Mouse (Mus musculus): ENCODE measurements around the gene Ran. TPM values are rescaled to one million over a fixed set of nuclear protein-coding genes. Genes with fewer than 3 reads are reported as not detected.

Ran gene
- polyA plus RNA-seq, 1 experiment from 2014 or later, result 694 TPM

- no peak for ATAC-seq
- Histone ChIP-seq H3K4me1 (0 out of 2 replicates have a peak, but pooled peaks cover 6% of the 10 kb centered on the region), H3K4me3 (no peak overlapping the region), H3K9me3 (replicated peaks) (no peaks in the 10 kb centered on the region), H3K36me3 (no peaks in the 10 kb centered on the region), H3K4me2 (no peak overlapping the region), H3K9ac (no peak overlapping the region), H3K27me3 (replicated peaks) (peaks cover 30% of the 10 kb centered on the region), H3K27ac (no peak overlapping the region)
- WGBS (ENCODE audit: insufficient replicate concordance), result 74% methylated on average over 8 of the region's 8 CpGs
Measured at GRCm38 (mm10) chr5:129066541-129067230, 46.8 kb downstream of the Ran start.

GRCm38 (mm10) chr5:129067231-129067834, 47.5 kb downstream of the Ran start:
- no peak overlapping the region for H3K4me3 ChIP-seq
- H3K9ac ChIP-seq, result no peak overlapping the region
- no peaks in the 10 kb centered on the region for H3K9me3 ChIP-seq (replicated peaks)
- H3K36me3 ChIP-seq, result no peaks in the 10 kb centered on the region
- H3K4me2 ChIP-seq, result no peak overlapping the region
- H3K4me1 ChIP-seq, result 0 out of 2 replicates have a peak, but pooled peaks cover 6% of the 10 kb centered on the region
- H3K27ac ChIP-seq, result no peak overlapping the region
- ATAC-seq, result no peak
- WGBS (ENCODE audit: insufficient replicate concordance), result 53% methylated on average over 13 of the region's 13 CpGs
- peaks cover 23% of the 10 kb centered on the region for H3K27me3 ChIP-seq (replicated peaks)

- 70% methylated on average over 14 of the region's 14 CpGs for WGBS (ENCODE audit: insufficient replicate concordance)
- no peak overlapping the region for H3K4me2 ChIP-seq
- no peak overlapping the region for H3K9ac ChIP-seq
- H3K27ac ChIP-seq, result no peak overlapping the region
- no peaks in the 10 kb centered on the region for H3K27me3 ChIP-seq (replicated peaks)
- H3K9me3 ChIP-seq (replicated peaks), result no peaks in the 10 kb centered on the region
- H3K4me1 ChIP-seq, result no peaks in the 10 kb centered on the region
- H3K36me3 ChIP-seq, result no peaks in the 10 kb centered on the region
- no peak for ATAC-seq
- no peak overlapping the region for H3K4me3 ChIP-seq
Measured at GRCm38 (mm10) chr5:129071761-129072280, 52.0 kb downstream of the Ran start.

- H3K27me3 ChIP-seq (replicated peaks), result no peaks in the 10 kb centered on the region
- H3K4me2 ChIP-seq, result no peak overlapping the region
- H3K4me3 ChIP-seq, result no peak overlapping the region
- no peaks in the 10 kb centered on the region for H3K36me3 ChIP-seq
- no peak overlapping the region for H3K9ac ChIP-seq
- no peaks in the 10 kb centered on the region for H3K4me1 ChIP-seq
- no peaks in the 10 kb centered on the region for H3K9me3 ChIP-seq (replicated peaks)
- 46% methylated on average over 6 of the region's 6 CpGs for WGBS (ENCODE audit: insufficient replicate concordance)
- ATAC-seq, result no peak
- no peak overlapping the region for H3K27ac ChIP-seq
Measured at GRCm38 (mm10) chr5:129073404-129073803, 53.5 kb downstream of the Ran start.

Other genes starting within 250 kb of the Ran start
- gene Rimbp2, start 66.6 kb upstream of the Ran start, polyA plus RNA-seq (2016; fragmentation: Nextera tagmentation; extraction: Ambion mirVana), result not detected in 2 replicates
- gene Stx2, start 11.5 kb upstream of the Ran start, polyA plus RNA-seq (2016; fragmentation: Nextera tagmentation; extraction: Ambion mirVana), result 95.8 and 106 TPM in 2 replicates
- 0.02 and 0.05 TPM in 2 replicates for gene Adgrd1, start 76.7 kb downstream of the Ran start, polyA plus RNA-seq (2016; fragmentation: Nextera tagmentation; extraction: Ambion mirVana)